Mouse (Mus musculus): Measurements from ENCODE around the gene Pianp. TPM values are rescaled to one million over a fixed set of nuclear protein-coding genes. Genes with fewer than 3 reads are reported as not detected.

Gene Pianp
- polyA plus RNA-seq, 2 experiments from 2014 or later = not detected

DNA sequence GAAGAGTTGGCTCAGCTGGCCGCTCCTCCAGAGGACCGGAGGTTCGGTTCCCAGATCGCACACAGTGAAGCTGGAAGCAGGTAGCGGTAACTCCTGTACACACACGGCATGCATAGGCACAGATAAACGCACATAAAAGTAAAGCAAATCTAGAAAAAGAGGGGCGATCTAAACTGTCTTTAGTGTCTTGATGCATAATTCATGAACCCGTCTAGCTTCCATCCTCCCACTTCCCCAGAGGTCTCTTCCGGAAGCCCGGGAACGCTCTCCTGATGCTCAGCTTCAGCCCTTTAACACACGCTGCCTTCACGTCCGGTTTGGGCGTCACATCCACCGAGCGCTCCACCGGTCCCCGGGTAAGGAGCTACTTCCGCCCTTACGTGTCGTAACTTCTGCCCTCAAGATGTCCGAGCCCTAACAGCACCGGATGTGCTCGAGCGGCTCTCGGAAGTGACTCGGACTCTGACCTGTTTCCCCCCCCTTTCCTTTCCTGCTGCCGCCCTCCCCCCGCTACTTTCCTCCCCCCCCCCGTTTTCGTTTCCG lies 12.2 kb downstream of the Pianp start:
- ATAC-seq = peak; percentile 96

DNA sequence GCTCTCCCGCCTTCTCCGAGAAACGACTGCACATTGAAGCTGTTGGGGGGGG lies 12.5 kb downstream of the Pianp start, which contains the start of gene Zfp384:
Gene Zfp384, plus strand, starts transcription at position 17 of the 52 bp plus-strand sequence.
- no peak for ATAC-seq

- ATAC-seq = peak; percentile 50
Observed at GRCm38 (mm10) chr6:125009181-125010073, 12.9 kb downstream of the Pianp start.

GRCm38 (mm10) chr6:125017682-125018081 lies 21.2 kb downstream of the Pianp start:
- ATAC-seq = no peak

DNA sequence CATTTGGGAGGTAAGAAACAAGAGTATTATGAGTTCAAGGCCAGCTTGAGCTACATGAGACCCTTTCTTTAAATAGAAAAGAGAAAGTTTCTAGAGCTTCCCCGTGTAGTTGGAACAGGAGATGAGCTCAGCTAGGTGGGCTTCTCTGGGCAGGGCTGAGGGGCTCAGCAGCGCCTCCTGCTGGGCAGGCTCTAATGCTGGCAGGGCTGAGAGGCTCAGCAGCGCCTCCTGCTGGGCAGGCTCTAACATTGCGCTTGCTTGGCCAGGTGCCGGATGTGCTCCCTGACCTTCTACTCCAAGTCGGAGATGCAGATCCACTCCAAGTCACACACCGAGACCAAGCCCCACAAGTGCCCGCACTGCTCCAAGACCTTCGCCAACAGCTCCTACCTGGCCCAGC lies 34.0 kb downstream of the Pianp start:
- ATAC-seq = peak; percentile 59

GRCm38 (mm10) chr6:125031604-125032003 lies 35.1 kb downstream of the Pianp start:
- ATAC-seq = no peak

GRCm38 (mm10) chr6:125038666-125039065 lies 42.2 kb downstream of the Pianp start:
- ATAC-seq = no peak

DNA sequence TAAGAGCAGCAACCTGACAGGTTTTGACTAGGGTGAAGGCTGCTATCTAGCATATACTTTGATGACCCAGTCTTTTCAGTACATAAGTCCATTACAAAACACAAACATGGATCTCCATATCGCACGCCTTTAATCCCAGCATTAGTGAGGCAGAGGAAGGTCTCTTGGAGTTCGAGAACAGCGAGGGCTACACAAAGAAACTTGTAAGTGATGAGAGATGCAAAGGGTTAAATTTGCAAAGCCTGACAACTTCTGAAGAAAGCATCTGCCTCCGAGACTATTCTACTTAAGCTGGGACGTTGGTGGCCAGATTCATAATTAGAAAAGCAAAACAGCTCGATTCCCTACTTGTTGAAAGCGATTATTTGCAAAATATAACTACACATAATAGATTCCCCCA lies 42.6 kb downstream of the Pianp start:
- ATAC-seq = peak; percentile 6

DNA sequence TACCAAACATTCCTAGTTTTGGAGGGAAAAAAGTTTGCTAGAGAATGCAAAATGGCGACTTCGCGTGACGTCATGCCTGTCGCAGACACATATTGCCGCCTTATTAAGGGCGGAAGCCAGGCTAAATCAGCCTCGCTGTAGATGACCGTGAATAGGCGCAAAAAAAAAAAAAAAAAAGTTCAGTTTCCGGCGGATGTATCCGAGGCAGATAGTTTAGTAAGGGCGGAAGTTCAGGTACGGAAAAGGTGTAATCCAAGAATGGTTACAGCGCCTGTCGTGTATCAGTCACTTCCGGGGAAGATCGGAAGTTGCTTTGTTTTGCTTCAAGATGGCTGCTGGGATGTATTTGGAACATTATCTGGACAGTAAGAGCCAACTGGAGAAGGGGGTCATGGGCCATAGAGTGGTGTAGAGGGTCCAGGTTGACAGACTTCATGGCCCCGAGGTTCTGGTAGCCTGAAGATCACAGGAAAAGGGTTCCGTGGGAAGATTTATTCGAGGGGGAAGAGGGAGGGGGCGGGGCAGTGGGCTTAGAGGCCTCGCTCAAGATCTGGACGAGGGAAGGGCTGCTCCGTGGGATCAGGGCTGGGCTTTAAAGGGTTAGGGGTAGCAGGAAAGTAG lies 43.1 kb downstream of the Pianp start, which contains the start of gene Ing4:
Gene Ing4, plus strand, starts transcription at position 228 of the 621 bp plus-strand sequence.
- peak; percentile 99 for ATAC-seq

DNA sequence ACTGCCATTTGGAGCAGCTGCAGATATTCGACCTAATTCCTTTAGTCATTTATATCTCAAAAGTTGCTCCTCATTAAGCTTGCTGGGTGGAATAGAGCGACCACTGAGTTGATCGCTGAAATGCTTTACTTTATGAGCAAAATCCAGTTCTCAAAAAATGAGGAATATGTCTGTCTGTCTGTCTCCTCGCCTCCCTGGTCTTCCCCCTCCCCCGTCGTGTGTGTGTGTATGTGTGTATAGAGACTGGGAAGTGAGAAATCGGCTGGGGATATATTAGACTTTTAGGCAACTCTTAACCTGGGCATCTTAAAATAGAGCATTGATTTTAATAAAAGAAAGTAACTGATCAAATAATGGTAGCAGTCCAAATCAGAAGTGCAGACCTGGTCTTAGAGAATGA lies 43.7 kb downstream of the Pianp start:
- ATAC-seq = no peak

DNA sequence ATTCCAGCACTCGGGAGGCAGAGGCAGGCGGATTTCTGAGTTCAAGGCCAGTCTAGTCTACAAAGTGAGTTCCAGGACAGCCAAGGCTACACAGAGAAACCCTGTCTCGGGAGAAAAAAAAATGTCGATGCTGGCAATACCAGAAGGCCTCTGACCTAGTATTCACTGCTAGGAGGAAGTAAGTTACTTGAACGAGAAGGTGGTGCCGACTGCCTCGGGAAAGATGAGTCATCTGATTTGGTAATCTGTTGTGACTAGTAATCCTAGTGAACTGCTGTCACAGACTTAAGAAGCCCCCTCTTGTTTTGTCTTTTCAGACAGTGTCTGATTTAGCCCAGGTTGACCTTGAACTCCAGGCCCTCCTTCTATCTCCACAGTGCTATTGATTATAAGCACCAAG lies 44.6 kb downstream of the Pianp start:
- no peak for ATAC-seq

GRCm38 (mm10) chr6:125042081-125042480 lies 45.6 kb downstream of the Pianp start:
- ATAC-seq = no peak

DNA sequence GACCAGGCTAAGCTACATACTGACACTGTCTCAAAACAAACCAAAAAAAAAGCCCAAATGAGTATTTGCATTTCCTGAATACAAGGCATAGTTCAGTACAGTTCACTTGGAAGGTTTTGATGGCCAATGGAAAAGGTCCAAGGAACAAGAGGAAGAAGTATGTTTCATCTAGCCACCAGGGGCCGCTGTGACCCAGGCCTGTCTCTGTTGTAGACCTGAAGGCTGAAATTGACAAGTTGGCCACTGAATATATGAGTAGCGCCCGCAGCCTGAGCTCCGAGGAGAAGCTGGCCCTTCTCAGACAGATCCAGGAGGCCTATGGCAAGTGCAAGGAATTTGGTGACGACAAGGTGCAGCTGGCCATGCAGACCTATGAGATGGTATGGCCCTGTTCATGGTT lies 50.2 kb downstream of the Pianp start:
- ATAC-seq = peak; percentile 57

DNA sequence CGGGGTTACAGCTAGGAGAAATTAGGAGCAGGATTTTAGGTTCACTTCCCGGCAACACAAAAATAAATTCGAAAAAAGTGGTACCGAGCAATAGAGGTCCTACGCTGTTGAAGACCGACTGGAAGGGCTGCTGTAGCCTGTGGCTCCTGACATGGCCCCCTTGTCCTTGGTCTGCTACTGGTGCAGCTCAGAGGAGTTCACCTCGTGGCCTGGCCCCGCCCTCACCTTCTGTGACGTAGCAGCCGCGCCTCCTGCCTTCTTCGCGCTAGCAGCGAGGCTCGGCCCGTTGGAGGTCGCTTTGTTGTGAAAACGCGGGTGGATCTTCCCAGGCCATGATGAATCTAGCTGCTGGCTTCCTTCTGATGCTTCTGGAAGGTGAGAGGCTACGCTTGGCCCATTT lies 53.2 kb downstream of the Pianp start, which contains the start of gene Acrbp:
Gene Acrbp, plus strand, starts transcription at position 12 of the 400 bp plus-strand sequence.
- no peak for ATAC-seq

GRCm38 (mm10) chr6:125051237-125051636 lies 54.7 kb downstream of the Pianp start:
- ATAC-seq = no peak

Other genes starting within 250 kb of the Pianp start
- not detected for gene Gm45234, start 240.7 kb upstream of the Pianp start, polyA plus RNA-seq (2017; shearing (Covaris generic))
- gene Atn1, start 240.2 kb upstream of the Pianp start, polyA plus RNA-seq (2017; shearing (Covaris generic)) = 1 to 10 TPM; 3.3 to 5.7 TPM
- 1 to 10 TPM; 4.4 to 4.7 TPM for gene Eno2, start 227.0 kb upstream of the Pianp start, polyA plus RNA-seq (2017; shearing (Covaris generic))
- gene Lrrc23, start 217.0 kb upstream of the Pianp start, polyA plus RNA-seq (2017; shearing (Covaris generic)) = under 1 TPM; 0.61 to 0.73 TPM
- gene Spsb2, start 188.0 kb upstream of the Pianp start, polyA plus RNA-seq (2017; shearing (Covaris generic)) = 1 to 10 TPM; 1.5 to 2.1 TPM
- gene Tpi1, start 182.4 kb upstream of the Pianp start, polyA plus RNA-seq (2017; shearing (Covaris generic)) = 10 to 100 TPM; 68.9 to 93.3 TPM
- gene Usp5, start 167.2 kb upstream of the Pianp start, polyA plus RNA-seq (2017; shearing (Covaris generic)) = 10 to 100 TPM; 58.3 to 86.0 TPM
- 10 to 100 TPM; 43.4 to 57.7 TPM for gene Cdca3, start 167.1 kb upstream of the Pianp start, polyA plus RNA-seq (2017; shearing (Covaris generic))
- under 1 TPM in 1 of 2 experiments, not detected in 1; 0.19 TPM for gene Gnb3, start 156.4 kb upstream of the Pianp start, polyA plus RNA-seq (2017; shearing (Covaris generic))
- gene P3h3, start 138.9 kb upstream of the Pianp start, polyA plus RNA-seq (2017; shearing (Covaris generic)) = not detected
- gene Gpr162, start 132.7 kb upstream of the Pianp start, polyA plus RNA-seq (2017; shearing (Covaris generic)) = under 1 TPM in 1 of 2 experiments, not detected in 1; 0.21 TPM
- 100 to 1,000 TPM; 240 to 401 TPM for gene Cd4, start 108.5 kb upstream of the Pianp start, polyA plus RNA-seq (2017; shearing (Covaris generic))
- 10 to 100 TPM; 23.5 to 30.2 TPM for gene Lag3, start 85.0 kb upstream of the Pianp start, polyA plus RNA-seq (2017; shearing (Covaris generic))
- gene Ptms, start 76.6 kb upstream of the Pianp start, polyA plus RNA-seq (2017; shearing (Covaris generic)) = 10 to 100 TPM; 12.0 to 12.8 TPM
- gene Mlf2, start 65.3 kb upstream of the Pianp start, polyA plus RNA-seq (2017; shearing (Covaris generic)) = 10 to 100 TPM; 46.7 to 70.4 TPM
- 10 to 100 TPM; 45.9 to 51.2 TPM for gene Cops7a, start 31.2 kb upstream of the Pianp start, polyA plus RNA-seq (2017; shearing (Covaris generic))
- 1 to 10 TPM; 4.3 to 5.2 TPM for gene Zfp384, start 12.5 kb downstream of the Pianp start, polyA plus RNA-seq (2017; shearing (Covaris generic))
- 10 to 100 TPM; 41.5 to 48.1 TPM for gene Ing4, start 43.1 kb downstream of the Pianp start, polyA plus RNA-seq (2017; shearing (Covaris generic))
- gene Acrbp, start 53.0 kb downstream of the Pianp start, polyA plus RNA-seq (2017; shearing (Covaris generic)) = 1 to 10 TPM; 8.1 to 9.7 TPM
- gene Lpar5, start 71.2 kb downstream of the Pianp start, polyA plus RNA-seq (2017; shearing (Covaris generic)) = 1 to 10 TPM; 8.6 to 9.5 TPM
- 10 to 100 TPM; 49.4 to 66.6 TPM for gene Chd4, start 99.3 kb downstream of the Pianp start, polyA plus RNA-seq (2017; shearing (Covaris generic))
- gene Nop2, start 135.2 kb downstream of the Pianp start, polyA plus RNA-seq (2017; shearing (Covaris generic)) = 10 to 100 TPM; 40.6 to 50.3 TPM
- 10 to 100 TPM in 1 of 2 experiments, 1 to 10 TPM in 1; 6.9 to 13.3 TPM for gene Iffo1, start 148.5 kb downstream of the Pianp start, polyA plus RNA-seq (2017; shearing (Covaris generic))
- gene Gapdh, start 169.8 kb downstream of the Pianp start, polyA plus RNA-seq (2017; shearing (Covaris generic)) = 100 to 1,000 TPM; 300 to 540 TPM
- gene Ncapd2, start 195.0 kb downstream of the Pianp start, polyA plus RNA-seq (2017; shearing (Covaris generic)) = 10 to 100 TPM; 33.1 to 61.3 TPM
- gene Mrpl51, start 195.1 kb downstream of the Pianp start, polyA plus RNA-seq (2017; shearing (Covaris generic)) = 10 to 100 TPM; 85.7 to 89.0 TPM
- gene Vamp1, start 218.9 kb downstream of the Pianp start, polyA plus RNA-seq (2017; shearing (Covaris generic)) = 10 to 100 TPM; 14.0 to 14.4 TPM
- gene Tapbpl, start 235.2 kb downstream of the Pianp start, polyA plus RNA-seq (2017; shearing (Covaris generic)) = 10 to 100 TPM; 65.5 to 84.7 TPM
- 100 to 1,000 TPM; 427 to 432 TPM for gene Cd27, start 240.3 kb downstream of the Pianp start, polyA plus RNA-seq (2017; shearing (Covaris generic))